Mouse (Mus musculus): ENCODE data around the gene Clec2i. TPM values are rescaled to one million over a fixed set of nuclear protein-coding genes. Genes with fewer than 3 reads are reported as not detected.
"Not testable (repeated sequence)": the region's sequence is repeated elsewhere in the genome, so short reads cannot be mapped to it uniquely, and the experiment has no call there.

The Clec2i gene
- polyA plus RNA-seq, 1 experiment, result not detected

DNA sequence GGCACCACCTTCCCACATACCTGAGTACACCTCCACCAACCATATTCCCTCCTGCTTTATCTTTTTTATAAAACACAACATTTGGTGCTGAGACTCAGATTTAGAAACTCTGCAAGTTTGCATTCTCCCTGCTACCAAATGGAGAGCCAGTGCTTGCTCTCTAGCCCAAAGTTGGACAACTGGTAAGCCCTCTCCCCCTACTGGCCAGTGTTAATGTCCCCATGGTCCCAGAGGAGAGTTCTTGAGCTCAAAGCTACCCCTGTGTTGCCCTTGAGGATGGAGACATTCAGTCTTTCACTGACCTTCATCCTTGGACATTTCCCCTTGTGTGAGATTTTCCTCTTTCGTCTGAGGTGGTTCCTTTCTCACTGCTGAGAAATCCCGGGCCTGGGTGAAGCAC is 12.7 kb downstream of the Clec2i start:
- TF ChIP-seq POLR2AphosphoS2 (IDR thresholded peaks at IDR 0.05; ENCODE audit: insufficient read length, low read depth), result no peak
- no peak for TF ChIP-seq REST (IDR thresholded peaks at IDR 0.05; ENCODE audit: insufficient read depth, insufficient read length)
- TF ChIP-seq MAX (IDR thresholded peaks at IDR 0.05; ENCODE audit: low read depth), result no peak
- no peak for TF ChIP-seq USF1 (IDR thresholded peaks at IDR 0.05; ENCODE audit: low read depth)
- TF ChIP-seq E2F4 (IDR thresholded peaks at IDR 0.05; ENCODE audit: insufficient read depth), result no peak

GRCm38 (mm10) chr6:128900796-128901552 is 13.6 kb downstream of the Clec2i start:
- not testable (repeated sequence) for H3K27me3 ChIP-seq (ENCODE audit: control insufficient read depth, insufficient read depth, insufficient read length); H3K36me3 ChIP-seq (ENCODE audit: control insufficient read depth, insufficient read depth); H3K4me2 ChIP-seq (ENCODE audit: low read depth); H3ac ChIP-seq (ENCODE audit: control insufficient read depth, insufficient read length); H3K4me3 ChIP-seq; H3K79me2 ChIP-seq (ENCODE audit: control insufficient read depth, insufficient read depth)

More for the DNA sequence above, 12.7 kb downstream of the Clec2i start:
- H3K79me2 ChIP-seq (ENCODE audit: control insufficient read depth, insufficient read depth), result no peaks in the 10 kb centered on the region
- no peaks in the 10 kb centered on the region for H3K36me3 ChIP-seq (ENCODE audit: control insufficient read depth, insufficient read depth)
- no peak overlapping the region for H3ac ChIP-seq (ENCODE audit: control insufficient read depth, insufficient read length)
- no peaks in the 10 kb centered on the region for H3K27me3 ChIP-seq (ENCODE audit: control insufficient read depth, insufficient read depth, insufficient read length)
- no peak overlapping the region for H3K4me2 ChIP-seq (ENCODE audit: low read depth)
- H3K4me3 ChIP-seq, result no peak overlapping the region

GRCm38 (mm10) chr6:128913598-128914254 is 26.3 kb downstream of the Clec2i start:
- no peaks in the 10 kb centered on the region for H3K36me3 ChIP-seq (ENCODE audit: control insufficient read depth, insufficient read depth)
- H3K4me3 ChIP-seq, result no peak overlapping the region
- no peak overlapping the region for H3ac ChIP-seq (ENCODE audit: control insufficient read depth, insufficient read length)
- TF ChIP-seq POLR2A (IDR thresholded peaks at IDR 0.05; ENCODE audit: insufficient read length, low read depth), result no peak
- no peak for TF ChIP-seq MYOG (IDR thresholded peaks at IDR 0.05; ENCODE audit: control insufficient read depth in 1 of 3, insufficient read depth in 1 of 3, insufficient read length in 2 of 3, low read depth in 2 of 3)
- TF ChIP-seq USF1 (IDR thresholded peaks at IDR 0.05; ENCODE audit: low read depth), result no peak
- TF ChIP-seq MAX (IDR thresholded peaks at IDR 0.05; ENCODE audit: low read depth), result no peak
- no peak for TF ChIP-seq POLR2AphosphoS2 (IDR thresholded peaks at IDR 0.05; ENCODE audit: insufficient read length, low read depth)
- TF ChIP-seq TCF12 (IDR thresholded peaks at IDR 0.05; ENCODE audit: insufficient read depth, poor library complexity, severe bottlenecking), result no peak
- no peak for TF ChIP-seq E2F4 (IDR thresholded peaks at IDR 0.05; ENCODE audit: insufficient read depth)
- TF ChIP-seq SRF (IDR thresholded peaks at IDR 0.05; ENCODE audit: control insufficient read depth, insufficient read length, low read depth), result no peak
- no peak for TF ChIP-seq TCF3 (IDR thresholded peaks at IDR 0.05; ENCODE audit: insufficient read length, low read depth)
- no peak for TF ChIP-seq MYOD1 (IDR thresholded peaks at IDR 0.05; ENCODE audit: control insufficient read depth in 1 of 3, insufficient read length in 2 of 3, low read depth in 2 of 3)
- no peak for TF ChIP-seq CEBPB (IDR thresholded peaks at IDR 0.05; ENCODE audit: insufficient read depth, poor library complexity, severe bottlenecking)
- TF ChIP-seq REST (IDR thresholded peaks at IDR 0.05; ENCODE audit: insufficient read depth, insufficient read length), result no peak
- no peaks in the 10 kb centered on the region for H3K27me3 ChIP-seq (ENCODE audit: control insufficient read depth, insufficient read depth, insufficient read length)
- no peaks in the 10 kb centered on the region for H3K79me2 ChIP-seq (ENCODE audit: control insufficient read depth, insufficient read depth)
- H3K4me2 ChIP-seq (ENCODE audit: low read depth), result no peak overlapping the region

DNA sequence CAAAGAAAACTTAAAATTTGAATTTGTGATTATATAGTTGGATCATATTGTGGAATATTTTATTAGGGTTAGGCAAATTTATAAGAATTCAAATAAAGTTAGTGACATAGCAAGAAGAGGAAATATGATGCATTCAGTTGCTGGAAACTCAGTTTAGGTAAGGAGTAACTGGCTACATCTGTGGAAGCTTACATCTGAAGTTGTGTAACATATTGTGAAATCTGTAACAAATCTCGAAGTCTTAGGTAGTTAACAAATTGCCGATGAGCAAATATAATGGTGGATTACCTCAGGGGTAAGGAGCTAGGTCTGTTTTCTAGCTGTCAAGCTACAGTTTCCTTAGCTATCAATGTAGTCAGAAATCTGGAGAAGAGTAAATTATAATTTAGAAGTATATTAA is 29.9 kb downstream of the Clec2i start:
- H3K4me3 ChIP-seq, result no peak overlapping the region
- H3ac ChIP-seq (ENCODE audit: control insufficient read depth, insufficient read length), result no peak overlapping the region
- no peak overlapping the region for H3K4me2 ChIP-seq (ENCODE audit: low read depth)
- H3K36me3 ChIP-seq (ENCODE audit: control insufficient read depth, insufficient read depth), result no peaks in the 10 kb centered on the region
- no peaks in the 10 kb centered on the region for H3K79me2 ChIP-seq (ENCODE audit: control insufficient read depth, insufficient read depth)
- TF ChIP-seq MYOG (IDR thresholded peaks at IDR 0.05; ENCODE audit: control insufficient read depth in 1 of 3, insufficient read depth in 1 of 3, insufficient read length in 2 of 3, low read depth in 2 of 3) (no peak), CEBPB (IDR thresholded peaks at IDR 0.05; ENCODE audit: insufficient read depth, poor library complexity, severe bottlenecking) (no peak), MAX (IDR thresholded peaks at IDR 0.05; ENCODE audit: low read depth) (no peak), POLR2A (IDR thresholded peaks at IDR 0.05; ENCODE audit: insufficient read length, low read depth) (no peak), SRF (IDR thresholded peaks at IDR 0.05; ENCODE audit: control insufficient read depth, insufficient read length, low read depth) (no peak), TCF12 (IDR thresholded peaks at IDR 0.05; ENCODE audit: insufficient read depth, poor library complexity, severe bottlenecking) (no peak), POLR2AphosphoS2 (IDR thresholded peaks at IDR 0.05; ENCODE audit: insufficient read length, low read depth) (no peak), E2F4 (IDR thresholded peaks at IDR 0.05; ENCODE audit: insufficient read depth) (no peak), REST (IDR thresholded peaks at IDR 0.05; ENCODE audit: insufficient read depth, insufficient read length) (no peak), USF1 (IDR thresholded peaks at IDR 0.05; ENCODE audit: low read depth) (no peak), TCF3 (IDR thresholded peaks at IDR 0.05; ENCODE audit: insufficient read length, low read depth) (no peak), MYOD1 (IDR thresholded peaks at IDR 0.05; ENCODE audit: control insufficient read depth in 1 of 3, insufficient read length in 2 of 3, low read depth in 2 of 3) (no peak)
- H3K27me3 ChIP-seq (ENCODE audit: control insufficient read depth, insufficient read depth, insufficient read length), result no peaks in the 10 kb centered on the region

DNA sequence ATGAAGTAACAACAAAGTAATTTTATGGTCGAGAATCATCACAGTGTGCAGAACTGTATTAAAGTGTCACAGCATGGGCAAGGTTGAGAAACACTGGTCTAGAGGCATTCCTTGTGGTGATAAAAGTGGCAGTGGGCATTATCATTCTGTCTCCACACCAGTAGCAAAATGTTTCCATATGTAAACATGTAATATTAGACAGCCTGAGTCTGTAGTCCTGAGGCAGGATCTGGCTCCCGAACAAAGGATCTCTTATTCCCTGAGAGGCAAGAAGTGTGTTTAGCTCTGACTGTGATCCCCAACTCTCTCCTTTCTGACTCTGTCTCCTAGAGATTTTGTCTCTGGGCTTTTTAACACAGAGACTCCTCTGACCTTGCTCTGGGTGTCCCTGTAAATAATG is 45.7 kb downstream of the Clec2i start:
- H3K27me3 ChIP-seq (ENCODE audit: control insufficient read depth, insufficient read depth, insufficient read length), result no peaks in the 10 kb centered on the region

GRCm38 (mm10) chr6:128934081-128934480 is 46.7 kb downstream of the Clec2i start, which contains the start of gene Clec2g:
TSS of gene Clec2g (plus strand) at chr6:128934381.
- H3K27me3 ChIP-seq (ENCODE audit: control insufficient read depth, insufficient read depth, insufficient read length); H3K79me2 ChIP-seq (ENCODE audit: control insufficient read depth, insufficient read depth); H3K36me3 ChIP-seq (ENCODE audit: control insufficient read depth, insufficient read depth); H3ac ChIP-seq (ENCODE audit: control insufficient read depth, insufficient read length); H3K4me3 ChIP-seq; H3K4me2 ChIP-seq (ENCODE audit: low read depth): not testable (repeated sequence)

More for the DNA sequence above, 45.7 kb downstream of the Clec2i start:
- no peak for TF ChIP-seq SRF (IDR thresholded peaks at IDR 0.05; ENCODE audit: control insufficient read depth, insufficient read length, low read depth)
- no peak for TF ChIP-seq TCF12 (IDR thresholded peaks at IDR 0.05; ENCODE audit: insufficient read depth, poor library complexity, severe bottlenecking)
- no peak for TF ChIP-seq MYOD1 (IDR thresholded peaks at IDR 0.05; ENCODE audit: control insufficient read depth in 1 of 3, insufficient read length in 2 of 3, low read depth in 2 of 3)
- no peak for TF ChIP-seq TCF3 (IDR thresholded peaks at IDR 0.05; ENCODE audit: insufficient read length, low read depth)
- TF ChIP-seq MYOG (IDR thresholded peaks at IDR 0.05; ENCODE audit: control insufficient read depth in 1 of 3, insufficient read depth in 1 of 3, insufficient read length in 2 of 3, low read depth in 2 of 3), result no peak
- TF ChIP-seq REST (IDR thresholded peaks at IDR 0.05; ENCODE audit: insufficient read depth, insufficient read length), result no peak
- TF ChIP-seq MAX (IDR thresholded peaks at IDR 0.05; ENCODE audit: low read depth), result no peak
- no peak for TF ChIP-seq E2F4 (IDR thresholded peaks at IDR 0.05; ENCODE audit: insufficient read depth)
- no peak for TF ChIP-seq POLR2AphosphoS2 (IDR thresholded peaks at IDR 0.05; ENCODE audit: insufficient read length, low read depth)
- no peak for TF ChIP-seq USF1 (IDR thresholded peaks at IDR 0.05; ENCODE audit: low read depth)
- TF ChIP-seq POLR2A (IDR thresholded peaks at IDR 0.05; ENCODE audit: insufficient read length, low read depth), result no peak
- TF ChIP-seq CEBPB (IDR thresholded peaks at IDR 0.05; ENCODE audit: insufficient read depth, poor library complexity, severe bottlenecking), result no peak
- no peaks in the 10 kb centered on the region for H3K36me3 ChIP-seq (ENCODE audit: control insufficient read depth, insufficient read depth)
- no peaks in the 10 kb centered on the region for H3K79me2 ChIP-seq (ENCODE audit: control insufficient read depth, insufficient read depth)
- no peak overlapping the region for H3K4me2 ChIP-seq (ENCODE audit: low read depth)
- no peak overlapping the region for H3K4me3 ChIP-seq
- no peak overlapping the region for H3ac ChIP-seq (ENCODE audit: control insufficient read depth, insufficient read length)

DNA sequence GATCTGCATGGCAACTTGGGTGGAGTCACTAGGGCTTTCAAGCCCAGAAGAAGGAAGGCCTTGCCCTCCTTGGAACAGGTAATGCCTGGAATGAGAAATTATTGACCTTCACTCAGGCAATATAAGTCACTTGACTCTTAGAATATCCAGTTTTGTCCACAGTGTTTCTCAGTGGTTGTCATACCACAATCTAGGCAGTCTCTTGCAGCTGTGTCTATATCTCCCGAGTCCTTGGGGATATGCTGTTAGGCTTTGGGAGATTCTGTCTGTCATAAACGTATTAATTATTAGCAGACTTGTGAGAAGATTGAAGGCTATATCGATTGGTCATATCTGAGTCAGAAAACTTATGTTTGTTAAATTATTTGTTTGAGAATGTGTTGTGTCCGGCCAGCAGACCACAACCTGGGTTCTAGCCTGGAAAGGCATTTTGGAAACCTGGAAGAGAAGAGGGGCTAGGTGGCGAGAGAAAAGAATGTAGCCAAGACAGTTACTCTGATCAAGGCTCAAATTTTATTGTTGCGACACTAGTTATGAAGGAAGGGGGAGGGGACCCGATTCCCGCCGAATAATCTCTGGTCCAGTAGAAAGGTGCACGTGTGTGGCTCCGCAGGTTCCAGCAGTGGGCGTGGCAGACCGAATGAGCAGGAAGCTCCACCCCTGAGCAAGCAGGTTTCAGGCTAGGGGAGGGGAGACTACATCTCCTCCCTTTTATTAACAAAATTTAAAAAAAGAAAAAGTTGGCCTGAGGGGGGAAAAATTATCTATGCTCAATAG is 48.7 kb downstream of the Clec2i start:
- H3K27me3 ChIP-seq (ENCODE audit: control insufficient read depth, insufficient read depth, insufficient read length); H3K79me2 ChIP-seq (ENCODE audit: control insufficient read depth, insufficient read depth); H3K4me3 ChIP-seq; H3K36me3 ChIP-seq (ENCODE audit: control insufficient read depth, insufficient read depth); H3ac ChIP-seq (ENCODE audit: control insufficient read depth, insufficient read length); H3K4me2 ChIP-seq (ENCODE audit: low read depth): not testable (repeated sequence)
